Mouse (Mus musculus) urinary bladder, postnatal 10 days (tissue): ENCODE results near the gene Cfap77.

Source experiments
- DNase-seq: peaks from one replicate; pipeline ENCODE4 v3.0.0; 2022; ENCODE audit warnings: low spot score

Cfap77 gene

DNA sequence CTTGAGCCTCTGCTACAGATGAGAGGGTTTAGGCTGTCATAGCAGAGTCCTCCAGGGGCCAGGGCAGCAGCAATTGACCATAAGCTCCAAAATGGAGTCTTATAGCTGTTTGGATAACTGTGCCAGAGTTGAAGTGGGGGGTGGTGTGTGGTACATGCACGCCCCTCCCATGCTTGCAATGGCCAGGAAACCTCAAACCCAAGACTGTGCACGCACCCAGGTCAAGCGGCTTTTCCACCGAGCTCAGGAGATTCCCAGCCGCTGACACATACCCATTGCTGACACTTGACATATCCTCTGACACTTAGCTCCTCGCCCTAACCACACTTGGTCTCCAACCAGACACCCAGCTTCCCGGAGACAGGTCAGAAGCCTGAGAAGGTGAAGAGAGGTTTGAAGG lies 115.9 kb downstream of the Cfap77 start:
- no peak for DNase-seq

DNA sequence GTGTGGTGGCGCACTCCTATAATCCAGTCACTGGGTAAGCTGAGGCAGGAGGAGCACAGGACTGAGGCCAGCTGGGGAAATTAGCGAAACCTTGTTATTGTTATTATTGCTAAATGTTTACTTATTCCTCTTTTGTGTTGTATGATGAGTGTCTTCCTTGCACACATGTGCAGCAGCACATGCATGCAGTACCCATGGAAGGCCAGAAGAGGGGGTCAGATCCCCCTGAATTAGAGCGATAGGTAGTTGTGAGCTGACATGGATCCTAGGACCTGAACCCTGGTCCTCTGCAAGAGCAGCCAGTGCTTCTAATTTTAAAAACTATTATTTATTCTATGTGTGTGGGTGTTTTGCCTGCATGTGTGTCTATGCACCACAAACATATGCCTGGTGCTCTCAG lies 124.3 kb downstream of the Cfap77 start:
- no peak for DNase-seq

DNA sequence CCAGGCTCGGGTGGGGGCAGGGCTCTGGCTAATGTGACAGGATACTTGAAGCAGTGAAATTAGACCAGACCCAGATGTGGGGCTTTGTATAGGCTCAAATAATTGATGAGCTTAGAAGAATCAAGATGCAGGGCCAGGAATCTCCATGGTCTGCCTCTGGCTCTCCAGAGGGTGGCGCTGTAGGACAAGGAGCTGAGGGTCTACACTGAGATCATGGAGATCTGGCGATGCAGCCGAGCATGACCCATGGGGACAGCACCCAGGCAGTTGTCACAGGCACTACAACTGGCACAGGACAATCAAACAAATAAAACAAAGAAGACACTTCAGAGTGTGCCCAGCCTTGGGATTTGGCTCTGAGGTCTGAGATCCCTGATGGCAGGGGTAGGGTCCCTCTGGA lies 131.0 kb downstream of the Cfap77 start:
- peak; percentile 45 for DNase-seq

DNA sequence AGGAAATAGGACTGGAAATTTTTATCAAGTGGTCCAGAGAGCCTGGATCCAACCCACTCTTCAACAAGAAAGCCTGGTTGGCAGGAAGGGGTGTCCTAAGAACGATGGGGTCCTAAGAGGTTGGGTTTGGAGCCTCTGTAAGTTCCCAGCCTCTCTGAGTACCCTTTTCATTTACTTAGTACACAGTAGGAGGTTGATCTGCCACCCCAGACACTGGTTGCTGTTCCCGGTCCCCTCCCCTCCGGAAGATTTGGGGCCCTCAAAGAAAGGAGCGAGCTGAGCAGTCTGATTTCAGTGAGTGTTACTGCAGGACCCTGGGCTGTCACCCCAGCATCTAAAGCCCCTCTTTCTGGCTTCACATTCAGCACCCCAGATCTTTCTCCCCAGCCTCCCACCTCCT lies 135.9 kb downstream of the Cfap77 start:
- no peak for DNase-seq

DNA sequence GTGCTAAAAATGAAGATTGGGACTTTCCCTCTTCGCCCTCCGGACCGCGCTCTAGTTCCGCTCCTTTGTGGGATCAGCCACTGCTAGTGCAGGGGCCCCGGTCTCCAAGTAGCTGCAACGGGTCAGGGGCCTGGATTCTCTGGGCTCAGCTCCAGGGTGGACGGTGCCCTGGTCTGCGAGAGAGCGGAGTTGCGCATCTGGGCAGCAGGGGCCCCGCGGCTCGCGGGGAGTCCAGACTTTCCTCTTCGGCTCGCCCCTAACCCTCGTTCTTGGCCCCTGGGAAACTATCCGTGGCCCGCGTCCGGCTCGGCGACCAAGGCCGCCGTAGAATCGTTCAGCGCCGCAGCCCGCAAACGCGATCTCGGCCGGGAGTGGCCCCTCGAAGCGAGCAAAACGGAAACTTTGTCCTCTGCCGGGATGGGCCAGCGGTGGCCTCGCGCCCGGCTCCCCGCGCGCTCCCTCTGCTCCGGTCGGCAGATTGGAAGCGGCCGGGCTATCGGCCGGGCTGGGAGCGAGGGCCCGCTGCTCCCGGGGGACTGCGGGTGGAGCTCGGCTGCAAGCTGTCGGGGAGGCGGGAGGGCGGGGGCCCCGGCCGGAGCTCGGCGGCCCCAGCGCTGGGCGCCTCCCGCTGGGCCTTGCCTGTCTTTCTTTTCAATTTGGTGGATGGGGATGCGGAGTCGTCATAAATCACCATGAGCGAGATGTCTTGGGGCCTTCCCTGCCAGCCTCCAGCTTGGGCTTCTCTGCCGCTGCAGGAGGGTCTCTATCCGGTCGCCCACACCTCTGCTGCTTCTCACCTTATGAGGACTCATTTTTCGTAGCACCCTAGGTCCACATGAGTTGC lies 137.1 kb downstream of the Cfap77 start:
- no peak for DNase-seq

DNA sequence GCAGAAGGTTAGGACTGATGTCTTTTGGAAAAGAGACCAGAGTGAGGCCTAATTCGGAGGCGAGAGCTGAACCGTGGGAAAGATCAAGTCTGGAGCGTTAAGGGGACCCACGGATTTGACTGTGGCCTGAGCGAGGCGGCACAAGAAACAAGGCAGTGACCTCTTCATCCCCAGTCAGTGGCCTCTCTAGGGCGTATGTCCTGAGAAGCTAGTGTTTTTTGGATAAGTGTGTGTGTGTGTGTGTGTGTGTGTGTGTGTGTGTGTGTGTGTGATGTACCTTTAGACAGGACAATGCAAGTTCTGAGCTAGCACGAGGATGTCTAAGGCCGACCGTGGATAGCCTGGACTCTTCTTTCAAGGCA lies 137.7 kb downstream of the Cfap77 start:
- DNase-seq: no peak

DNA sequence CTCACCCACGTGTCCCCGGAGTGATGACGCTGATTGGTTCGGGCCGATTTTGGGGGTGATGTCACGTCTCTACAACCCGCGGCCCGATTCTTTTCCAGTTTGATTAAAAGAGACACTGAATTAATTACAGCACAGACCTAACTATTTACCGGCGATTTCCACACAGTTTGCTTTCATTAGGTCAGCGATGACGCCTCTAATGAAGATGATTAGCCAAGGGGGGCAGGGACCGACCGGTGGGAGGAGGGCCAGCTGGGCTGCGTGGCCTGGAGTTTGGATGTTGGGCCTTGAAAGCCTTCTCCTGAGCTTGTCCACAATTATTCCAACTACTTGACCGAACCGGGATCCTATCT lies 138.4 kb downstream of the Cfap77 start, which contains the start of gene Barhl1:
Barhl1 (minus strand) TSS at position 156 of the 353 bp plus-strand sequence.
- no peak for DNase-seq

DNA sequence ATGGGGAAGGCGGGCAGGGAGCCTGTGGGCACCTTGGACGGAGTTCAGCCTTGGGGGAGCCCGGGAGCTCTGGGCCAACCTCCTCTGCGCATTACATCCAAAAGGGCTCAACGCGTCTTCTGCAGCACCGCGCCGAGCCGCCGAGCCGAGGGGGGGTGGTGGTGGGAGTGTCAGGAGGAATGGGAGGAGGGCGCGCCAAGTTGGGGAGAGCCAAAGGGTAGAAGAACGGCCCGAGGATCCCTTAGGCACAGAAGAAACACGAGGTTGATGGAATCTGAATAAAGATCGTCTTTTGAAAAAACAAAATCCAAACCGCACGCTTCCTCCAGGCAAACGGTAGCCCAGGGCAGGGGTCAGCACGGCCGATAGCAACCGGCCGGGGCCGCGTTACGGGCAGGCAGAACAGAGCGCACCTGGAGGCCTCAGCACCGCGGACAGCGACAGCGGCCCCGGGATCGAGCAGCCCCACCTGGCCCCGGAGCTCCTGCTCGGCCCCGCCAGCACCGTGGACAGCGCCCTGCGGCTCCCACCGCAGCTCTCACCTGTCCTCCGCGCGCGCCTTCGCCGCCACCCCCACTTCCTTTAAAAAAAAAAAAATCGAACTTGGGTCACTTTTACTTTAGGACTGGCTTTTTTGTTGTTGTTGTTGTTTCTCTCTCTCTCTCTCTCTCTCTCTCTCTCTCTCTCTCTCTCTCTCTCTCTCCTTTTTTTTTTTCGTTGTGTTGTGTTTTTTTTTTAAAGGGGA lies 138.9 kb downstream of the Cfap77 start:
- DNase-seq: peak; percentile 25

DNA sequence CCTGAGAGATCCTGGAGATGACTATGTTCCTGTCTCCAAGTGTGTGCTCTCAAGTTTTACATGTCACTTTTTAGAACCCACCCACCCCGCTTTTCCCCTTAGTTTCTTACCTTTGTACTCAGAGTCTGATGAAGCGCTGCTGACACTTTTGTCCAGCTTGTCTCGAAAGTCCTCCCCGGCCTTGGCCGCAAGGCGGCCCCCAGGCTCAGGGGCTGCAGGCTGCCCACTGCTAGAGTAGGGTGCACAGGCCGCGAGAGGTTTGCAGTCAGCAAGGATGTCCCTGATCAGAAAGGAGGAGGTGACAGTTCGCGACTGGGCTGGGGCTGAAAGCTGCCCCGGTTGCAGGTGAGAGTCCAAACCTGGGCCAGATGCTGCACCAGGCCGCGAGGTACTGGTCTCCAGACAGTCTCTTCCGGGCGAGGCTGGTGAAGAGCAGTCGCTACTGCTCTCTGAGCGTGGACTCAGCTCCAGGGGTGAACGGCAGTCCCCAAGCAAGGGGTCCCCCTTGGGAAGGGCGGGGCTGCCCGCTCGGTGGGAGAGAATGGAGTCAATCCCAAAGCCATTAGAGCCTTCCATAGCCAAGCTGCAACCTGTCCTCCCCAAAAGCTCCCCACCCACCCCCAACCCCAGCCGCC lies 139.6 kb downstream of the Cfap77 start:
- DNase-seq: no peak

DNA sequence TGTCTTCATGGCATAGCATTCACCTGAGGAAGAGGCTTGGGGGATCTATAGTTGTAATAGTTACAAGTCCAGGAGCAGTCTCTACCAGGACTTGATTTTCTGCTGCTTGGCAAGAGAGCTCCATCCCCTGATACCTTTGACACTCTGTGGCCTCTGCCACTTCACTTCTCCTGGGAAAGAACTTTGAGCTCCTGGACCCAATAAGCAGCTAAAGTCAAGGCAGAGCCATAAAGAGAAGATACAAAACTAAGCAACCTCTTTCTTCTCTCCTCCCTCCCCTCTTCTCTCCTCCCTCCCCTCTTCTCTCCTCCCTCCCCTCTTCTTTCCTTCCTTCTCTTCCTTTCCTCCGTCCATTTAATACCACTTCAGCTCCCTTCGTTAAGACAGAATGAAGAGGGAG lies 140.7 kb downstream of the Cfap77 start:
- DNase-seq: no peak

DNA sequence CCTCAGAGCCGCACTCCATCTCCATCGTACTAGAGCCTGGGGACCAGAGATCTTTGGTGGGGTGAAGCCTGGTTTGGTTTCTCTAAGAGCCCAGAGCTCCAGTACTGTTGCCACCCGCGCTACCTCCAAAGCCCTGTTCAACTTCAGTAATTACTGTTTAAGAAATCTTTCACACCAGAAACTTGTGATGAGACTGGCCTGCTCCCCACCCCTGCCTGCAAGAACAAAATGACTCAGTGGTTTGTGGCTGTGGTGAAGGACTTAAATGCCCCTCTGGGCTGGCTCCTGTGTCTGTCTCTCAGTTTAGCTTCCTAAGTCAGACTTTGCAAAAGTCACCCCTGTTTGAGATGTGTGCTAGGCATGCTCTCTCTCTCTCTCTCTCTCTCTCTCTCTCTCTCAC lies 141.9 kb downstream of the Cfap77 start:
- DNase-seq: no peak

DNA sequence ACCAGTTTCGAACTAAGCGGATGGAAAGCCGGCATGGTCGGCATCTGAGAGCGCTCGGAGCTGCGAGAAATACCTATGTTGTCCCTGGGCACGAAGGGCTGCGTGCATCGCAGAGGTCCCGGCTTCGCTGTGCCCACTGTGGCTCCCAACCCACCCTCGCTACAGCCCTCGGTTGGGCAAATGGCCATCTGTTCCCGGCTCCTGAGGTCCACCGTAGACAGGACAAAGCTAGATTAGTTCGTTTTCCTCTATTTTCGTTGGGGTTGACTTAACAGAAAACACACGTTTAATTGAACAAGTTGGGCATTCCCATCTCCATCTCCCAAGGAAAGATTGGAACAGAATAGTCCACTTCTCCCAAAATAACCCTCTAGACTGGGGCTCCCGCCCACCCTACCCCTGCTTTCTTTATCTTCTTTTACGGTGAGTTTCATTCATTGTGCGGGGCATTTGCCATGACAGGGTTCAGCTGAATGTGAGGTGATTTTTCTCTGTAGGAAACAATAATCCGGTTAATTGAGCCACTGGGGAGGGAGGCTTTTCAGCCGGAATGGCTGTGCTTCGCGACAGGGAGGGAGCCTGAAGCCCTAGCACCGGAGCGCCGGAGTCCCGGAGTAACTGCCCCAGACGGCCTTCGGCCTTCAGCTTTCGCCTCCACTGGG lies 142.7 kb downstream of the Cfap77 start:
- DNase-seq: no peak

DNA sequence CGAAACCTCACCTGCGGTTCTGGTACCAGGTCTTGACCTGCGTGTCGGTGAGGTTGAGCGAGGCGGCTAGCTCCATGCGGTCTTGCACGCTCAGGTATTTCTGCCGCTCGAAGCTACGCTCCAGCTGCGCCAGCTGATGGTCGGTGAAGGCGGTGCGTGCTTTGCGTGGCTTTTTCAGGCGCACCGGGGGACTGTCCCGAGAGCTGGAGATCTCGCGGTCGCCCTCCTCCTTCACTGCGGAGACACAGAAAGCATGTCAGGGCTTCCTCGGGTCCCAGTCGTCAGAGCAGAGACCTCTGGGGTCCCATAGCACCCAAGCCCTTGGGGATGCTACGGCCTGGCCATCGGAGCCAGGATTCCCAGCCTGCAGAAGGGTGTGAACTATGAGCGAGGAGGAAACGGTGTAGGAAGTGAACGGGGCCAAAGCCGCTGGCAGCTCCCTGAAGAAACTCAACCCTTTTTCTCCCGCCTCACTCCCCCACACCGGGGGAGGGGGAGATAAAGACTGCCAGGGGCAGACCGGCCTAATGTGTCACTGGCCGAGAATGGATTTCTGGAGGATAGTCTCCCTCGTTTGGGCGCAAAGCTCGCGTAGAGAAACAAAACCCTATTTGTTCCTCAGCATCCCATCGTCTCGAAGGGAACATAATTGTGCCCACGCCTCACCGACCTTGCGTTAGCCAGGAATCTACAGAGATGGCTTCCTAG lies 143.4 kb downstream of the Cfap77 start:
- no peak for DNase-seq

DNA sequence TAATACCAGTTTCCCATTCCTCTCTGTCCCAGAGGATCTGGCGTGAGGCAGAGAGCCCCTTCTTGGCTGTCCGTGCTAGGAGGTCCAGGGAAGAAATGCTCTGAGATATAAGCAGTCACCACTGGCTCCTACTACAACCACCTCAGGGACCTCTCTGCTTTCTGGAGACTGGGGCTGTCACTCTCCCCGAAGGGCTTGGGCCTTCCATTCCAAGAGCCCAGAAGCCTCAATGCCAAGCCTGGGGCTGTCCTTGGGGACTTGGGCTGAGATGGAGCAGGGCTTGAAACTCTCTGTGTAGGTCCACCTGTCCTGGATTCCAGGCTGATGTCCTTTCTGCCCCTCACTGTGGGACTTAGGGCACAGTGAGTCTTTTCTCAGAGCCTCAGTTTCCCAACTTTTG lies 144.0 kb downstream of the Cfap77 start:
- DNase-seq: no peak

DNA sequence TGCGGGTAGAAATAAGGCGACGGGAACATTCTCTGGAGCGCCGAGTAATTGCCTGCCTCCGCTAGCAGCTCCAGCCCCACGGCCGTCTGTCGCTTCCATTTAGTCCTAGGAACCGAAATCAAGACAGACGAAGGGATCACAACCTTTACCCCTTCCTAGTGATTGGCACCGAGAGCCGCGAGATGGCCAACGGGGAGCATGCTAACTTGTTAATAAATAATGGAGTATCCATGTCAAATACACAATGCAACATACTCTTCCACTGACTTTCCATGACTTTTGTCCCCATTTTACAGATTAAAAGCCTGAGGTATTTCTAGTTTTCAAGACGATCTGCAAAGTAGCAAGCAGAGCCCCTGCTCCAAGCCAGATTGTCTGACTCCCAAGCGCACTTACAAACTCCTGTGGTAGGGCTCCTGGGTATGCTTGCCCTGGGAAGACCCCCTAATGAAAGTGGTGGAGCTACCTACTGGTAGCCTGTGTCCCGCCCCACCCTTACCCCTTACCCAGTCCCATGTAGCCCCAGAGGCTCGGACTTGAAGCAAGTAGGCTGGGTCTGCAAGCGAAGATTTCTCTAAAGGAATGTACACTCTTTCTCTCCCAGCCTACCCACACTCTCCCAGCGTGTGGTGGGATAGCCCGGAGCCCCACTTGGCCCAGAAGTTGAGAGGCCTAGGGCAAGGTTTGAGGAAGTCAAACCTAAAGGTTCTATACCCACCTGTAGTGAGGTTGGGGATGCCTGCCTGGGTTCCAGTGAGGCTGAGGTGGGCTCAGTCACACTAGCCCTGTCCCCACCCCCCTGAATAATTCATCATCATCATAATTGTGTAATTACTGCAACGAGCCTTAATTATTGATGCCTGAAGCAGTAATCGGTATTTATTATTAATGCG lies 144.8 kb downstream of the Cfap77 start:
- no peak for DNase-seq

DNA sequence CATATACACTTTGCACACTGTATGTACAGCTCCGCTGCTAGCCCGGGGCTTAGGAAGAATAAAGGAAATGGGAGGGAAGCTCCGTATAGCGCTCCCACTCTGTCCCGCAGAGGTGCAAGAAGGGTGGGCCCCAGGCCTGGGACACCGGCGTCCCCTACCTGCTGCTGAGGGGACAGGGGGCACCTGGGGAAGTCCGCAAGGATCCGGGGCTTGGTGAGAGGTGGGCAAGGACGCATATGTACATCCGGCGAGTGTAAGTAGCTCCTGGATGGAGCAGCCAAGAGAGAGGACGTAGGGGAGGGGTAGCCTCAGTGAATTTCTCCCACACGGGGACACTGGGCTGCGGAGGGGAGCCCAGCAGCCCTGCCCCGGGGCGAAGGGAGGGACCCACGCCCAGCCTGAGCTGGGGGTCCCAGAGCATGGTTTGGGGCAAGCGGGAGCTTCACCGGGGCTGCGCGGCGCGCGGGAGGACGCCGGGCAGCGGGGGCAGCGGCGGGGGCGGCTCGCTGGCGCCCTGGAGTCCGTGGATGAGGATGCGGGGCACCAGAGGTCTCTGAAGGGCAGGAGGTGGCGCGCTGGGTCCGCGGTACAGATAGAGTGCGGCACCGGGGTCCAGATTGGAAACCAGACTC lies 145.6 kb downstream of the Cfap77 start:
- no peak for DNase-seq

DNA sequence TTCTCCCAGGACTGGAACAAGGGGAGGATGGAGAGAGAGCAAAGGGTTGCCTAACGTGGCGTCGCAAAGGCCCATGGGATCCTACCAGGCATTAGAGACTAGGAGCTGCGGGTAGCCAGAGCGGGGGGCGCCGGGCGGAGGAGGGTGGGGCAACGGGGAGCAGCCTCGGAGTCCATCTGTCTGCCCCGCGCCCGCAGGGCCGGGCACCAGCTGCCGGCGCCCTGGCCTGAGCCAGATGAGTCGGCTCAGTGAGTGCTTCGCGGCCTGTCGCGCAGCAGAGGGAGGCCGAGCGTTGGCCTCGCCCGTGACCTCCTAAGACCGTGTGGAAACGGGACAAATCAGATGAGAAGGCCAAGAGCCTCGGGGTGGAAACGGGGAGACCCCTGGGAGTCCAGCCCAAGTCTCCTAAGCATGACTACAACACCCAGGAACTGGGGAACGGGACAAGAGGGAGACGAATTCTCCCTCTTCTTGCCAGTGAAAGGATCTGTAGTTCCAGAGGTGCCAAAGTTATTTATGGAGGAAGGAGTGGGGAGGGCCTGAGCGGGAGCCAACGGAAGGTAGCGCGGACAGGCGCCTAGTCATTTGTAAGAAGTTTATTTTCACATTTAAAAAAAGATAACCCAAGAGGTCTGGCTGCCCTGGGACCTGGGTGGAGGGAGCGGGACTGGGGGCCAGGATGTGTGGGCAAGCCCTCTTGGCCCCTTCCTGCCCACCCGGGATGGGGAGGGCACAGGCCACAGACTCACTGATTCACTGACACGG lies 146.3 kb downstream of the Cfap77 start:
- DNase-seq: no peak

DNA sequence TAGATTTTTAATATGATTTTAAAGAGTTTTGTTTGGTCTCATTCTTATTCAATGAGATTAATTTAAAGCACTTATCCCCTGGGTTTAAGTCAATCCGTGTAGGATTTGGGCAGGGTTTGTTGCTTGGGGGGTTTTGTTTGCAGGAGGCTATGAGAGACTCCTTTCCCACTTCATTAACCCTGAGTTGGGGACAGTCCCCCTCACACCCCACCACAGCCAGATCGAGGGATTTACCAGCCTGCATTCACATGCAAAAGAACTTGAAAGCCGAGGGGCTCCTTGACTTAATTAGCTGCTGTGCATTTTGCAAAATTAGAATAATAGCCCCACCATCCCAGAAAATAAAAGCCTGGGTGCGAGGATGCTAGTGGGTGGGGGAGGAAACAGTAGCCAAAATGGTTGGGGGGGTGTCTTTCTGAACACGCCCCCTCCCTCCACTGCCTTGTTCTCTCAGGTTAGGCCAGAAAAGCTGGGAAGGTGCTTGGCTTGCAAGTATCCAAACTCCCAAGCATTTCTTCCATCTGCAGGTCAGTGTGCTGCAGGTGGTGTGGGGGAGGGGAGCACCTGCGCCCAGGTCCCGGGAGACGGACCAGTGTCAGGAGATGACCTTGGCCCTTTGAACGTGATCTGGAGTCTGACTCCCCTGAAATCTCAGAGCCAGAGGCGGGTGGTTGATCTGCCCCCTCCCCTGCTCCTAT lies 147.0 kb downstream of the Cfap77 start:
- no peak for DNase-seq

DNA sequence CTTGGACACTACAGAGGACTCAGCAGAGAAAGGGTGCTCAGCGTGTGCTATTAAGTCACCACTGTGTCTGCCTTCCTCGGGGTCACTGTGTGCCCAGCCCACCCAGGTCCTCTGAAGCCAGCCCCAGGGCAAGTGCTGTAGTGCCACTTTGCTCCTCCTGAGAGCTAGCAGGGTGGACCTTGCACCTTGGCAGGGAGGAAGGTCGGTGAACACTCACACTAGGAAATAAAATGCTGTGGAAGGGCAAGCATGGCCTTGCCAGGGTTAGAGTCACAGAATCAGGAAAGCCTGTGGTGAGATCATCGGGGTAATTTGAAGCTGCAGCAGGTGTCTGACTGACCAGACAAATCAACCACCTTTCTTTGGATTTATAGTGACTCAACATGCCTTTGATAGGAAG lies 149.3 kb downstream of the Cfap77 start:
- no peak for DNase-seq
